Mouse (Mus musculus): ENCODE results near the gene Rpl22.

DNA sequence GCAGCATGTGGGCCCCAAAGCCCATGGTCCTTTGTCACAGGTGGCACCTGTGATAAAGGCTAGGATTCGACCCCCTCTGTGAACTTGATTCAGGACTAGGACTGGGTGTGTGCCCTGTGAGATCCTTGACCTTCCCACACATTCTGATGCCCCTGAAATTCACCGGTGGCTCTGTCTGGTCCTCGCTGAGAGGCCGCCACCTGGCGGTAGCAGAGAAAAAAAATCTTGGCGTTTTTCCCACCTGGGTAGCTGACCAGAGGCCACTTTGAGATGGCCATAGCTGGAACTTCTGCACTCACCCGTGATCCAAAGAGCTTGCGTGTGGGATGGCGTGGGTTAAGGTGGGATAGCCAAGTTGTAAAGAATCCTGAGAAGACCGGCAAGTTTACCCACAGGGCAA is 40.0 kb upstream of the Rpl22 start:
- TF ChIP-seq CTCF (IDR thresholded peaks at IDR 0.05; ENCODE audit: control insufficient read depth, insufficient read depth, insufficient read length) (peak; percentile 8), USF1 (IDR thresholded peaks at IDR 0.05; ENCODE audit: low read depth) (no peak), MAX (IDR thresholded peaks at IDR 0.05) (no peak), CEBPB (IDR thresholded peaks at IDR 0.05; ENCODE audit: low read depth) (no peak), FOSL1 (IDR thresholded peaks at IDR 0.05; ENCODE audit: insufficient read depth, low read length, poor library complexity, severe bottlenecking) (no peak)
